Mouse (Mus musculus) hindbrain, embryonic 16.5 days (tissue): Measurements from ENCODE around the gene Nog. TPM values are rescaled to one million over a fixed set of nuclear protein-coding genes. Genes with fewer than 3 reads are reported as not detected.

Experiments used
- polyA plus RNA-seq: library from polyadenylated mRNA; unstranded; fragments of >200 nt; fragmentation: Nextera tagmentation; extraction: Ambion mirVana; gene quantifications from 2 replicates; pipeline ENCODE4 v1.2.1, GENCODE M21; 2015

Nog gene
- polyA plus RNA-seq, 1 experiment from 2014 or later: 2.8 TPM

Other genes with a start within 250 kb of the Nog start
- gene Dgke, start 235.5 kb downstream of the Nog start, polyA plus RNA-seq: 16.4 and 16.7 TPM in 2 replicates
- not detected in 2 replicates for gene Gm525, start 228.5 kb downstream of the Nog start, polyA plus RNA-seq